Mouse (Mus musculus) cerebellum, adult 2 months (tissue): ENCODE data around the gene Gm45785.

Experiments used
- CTCF ChIP-seq: fragments of 200-500 bp; IDR thresholded peaks from 2 replicates; pipeline ENCODE4 v1.5.1; 2011; ENCODE audit warnings: low read depth, mild to moderate bottlenecking, control low read depth, low read length, moderate library complexity, borderline replicate concordance; ENCODE audit not compliant: insufficient read depth
- POLR2A ChIP-seq: fragments of 200-500 bp; IDR thresholded peaks from 2 replicates; pipeline ENCODE4 v1.6.1; 2011; ENCODE audit warnings: low read length, control low read depth, borderline replicate concordance; ENCODE audit not compliant: insufficient read depth

DNA sequence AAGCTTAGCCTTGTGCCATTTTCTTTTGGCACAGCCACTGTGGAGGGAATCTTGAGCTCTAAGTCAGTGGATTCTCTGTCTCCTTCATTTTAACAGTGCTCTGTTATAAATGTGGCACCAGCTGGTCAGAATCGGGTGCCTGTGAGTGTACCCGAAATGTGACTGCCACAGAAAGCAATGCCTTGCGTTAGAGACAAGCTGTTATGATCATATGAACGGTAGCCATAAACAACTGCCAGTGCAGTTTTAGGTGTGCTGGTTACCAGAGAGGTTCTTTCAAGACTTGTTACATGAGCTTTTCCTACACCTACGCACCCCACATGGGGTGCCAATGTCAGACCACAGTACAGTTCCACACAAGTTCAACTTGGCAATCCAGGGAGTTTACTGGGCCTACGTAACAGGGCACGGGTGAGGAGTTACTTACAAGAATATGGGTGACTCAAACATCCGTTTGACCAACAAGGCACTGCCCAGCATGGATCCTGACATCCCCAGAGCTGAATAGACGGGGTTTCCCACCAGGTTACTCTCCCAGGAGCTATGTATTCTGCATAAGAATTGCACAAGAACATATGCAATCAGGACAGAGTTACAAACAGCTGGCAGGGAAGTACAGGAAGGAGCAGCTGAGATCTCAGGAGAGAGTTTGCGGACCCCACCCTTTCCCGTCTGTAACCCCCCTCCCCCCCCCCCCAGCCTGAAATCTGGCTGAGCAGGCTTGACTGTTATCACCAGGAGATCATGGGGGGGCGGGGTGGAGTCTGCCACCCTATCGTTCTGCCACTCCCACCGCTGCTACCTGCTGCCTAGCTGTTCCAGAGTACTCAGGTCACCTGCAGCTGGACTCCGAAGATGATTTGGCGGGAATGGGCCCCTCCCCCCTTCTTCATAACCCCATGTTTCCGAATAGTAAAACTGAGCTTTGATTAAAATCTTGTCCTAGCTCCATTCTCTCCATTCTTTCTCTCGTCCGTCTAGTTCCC is 15.1 kb downstream of the Gm45785 start:
- TF ChIP-seq CTCF, result no peak
- TF ChIP-seq POLR2A, result no peak
